Mouse (Mus musculus) retina, adult 2 months (tissue): ENCODE measurements around the gene Nek7.

Experiments
- DNase-seq: peaks from one replicate; pipeline ENCODE4 v3.0.0-alpha.2; 2012; ENCODE audit warnings: low read depth, low spot score

The Nek7 gene

DNA sequence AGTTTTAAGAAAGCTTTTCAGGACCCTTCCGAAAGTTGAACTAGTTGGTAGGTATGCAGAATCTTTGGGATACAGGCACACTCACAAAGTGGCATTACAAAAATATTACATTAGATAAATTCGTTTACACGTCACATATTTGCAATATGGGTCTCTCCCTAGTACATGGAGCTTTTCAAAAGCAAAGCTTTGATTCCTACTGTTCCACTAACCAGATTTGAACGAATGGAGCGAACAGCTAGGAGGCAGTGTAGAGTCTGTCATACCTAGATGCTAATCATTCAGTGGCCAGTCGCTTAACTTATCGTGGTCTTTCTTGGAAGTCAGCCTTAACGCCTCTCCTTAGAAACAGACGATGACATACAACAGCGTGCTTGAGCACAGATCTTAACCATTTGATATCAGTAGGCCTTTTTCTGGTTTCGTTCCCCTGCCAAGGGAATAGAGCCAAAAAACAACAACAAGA, at the start of gene Nek7:
TSS of gene Nek7 (minus strand) at position 146 of the 466 bp plus-strand sequence.
- peak; percentile 34 for DNase-seq

DNA sequence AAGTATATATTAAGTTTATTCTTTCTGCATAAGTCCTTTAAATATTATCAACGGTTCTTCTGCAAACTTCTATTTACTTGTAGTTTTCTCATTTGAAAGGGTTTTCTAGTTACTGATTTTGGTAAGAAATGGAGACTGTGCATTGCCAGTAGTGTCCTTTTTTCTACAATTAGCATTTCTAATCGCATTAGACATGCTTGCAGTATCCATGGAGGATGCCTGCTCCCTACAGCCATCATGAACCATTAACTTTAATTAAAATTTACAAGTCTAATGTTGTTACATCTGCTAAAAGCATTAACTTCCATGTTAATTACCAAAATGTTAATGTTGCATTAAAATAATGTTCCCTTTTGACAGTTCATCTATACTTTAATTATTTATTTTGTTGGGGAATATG, 42.4 kb upstream of the Nek7 start:
- DNase-seq, result no peak

- DNase-seq, result no peak
These were observed 34.3 kb upstream of the Nek7 start for GRCm38 (mm10) chr1:138654212-138654611.

GRCm38 (mm10) chr1:138644991-138645390, 25.1 kb upstream of the Nek7 start:
- no peak for DNase-seq

DNA sequence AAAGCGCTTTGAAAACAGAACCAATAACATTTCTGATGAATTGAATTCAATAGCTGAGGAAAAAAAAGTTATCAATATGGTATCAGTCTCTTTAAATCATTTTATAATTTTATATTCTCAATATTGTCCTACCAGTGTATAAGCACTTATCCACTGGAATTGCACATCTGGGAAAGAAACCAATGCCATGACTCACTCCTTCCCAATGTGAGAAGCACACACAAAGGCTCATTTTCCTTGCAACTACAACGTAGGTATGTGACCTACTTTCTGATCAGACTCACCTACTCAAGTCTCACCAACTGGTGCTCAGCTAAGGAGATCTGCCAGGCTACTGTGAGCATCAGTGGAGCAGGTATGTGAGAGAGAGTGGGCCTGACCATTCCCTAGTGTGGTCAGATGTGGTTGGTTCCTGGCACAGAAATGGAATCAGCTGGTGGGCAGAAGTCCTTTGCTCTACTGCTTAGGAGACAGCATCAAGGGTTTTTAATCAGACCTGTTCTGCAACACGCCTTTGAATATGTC, 23.4 kb upstream of the Nek7 start:
- no peak for DNase-seq

DNA sequence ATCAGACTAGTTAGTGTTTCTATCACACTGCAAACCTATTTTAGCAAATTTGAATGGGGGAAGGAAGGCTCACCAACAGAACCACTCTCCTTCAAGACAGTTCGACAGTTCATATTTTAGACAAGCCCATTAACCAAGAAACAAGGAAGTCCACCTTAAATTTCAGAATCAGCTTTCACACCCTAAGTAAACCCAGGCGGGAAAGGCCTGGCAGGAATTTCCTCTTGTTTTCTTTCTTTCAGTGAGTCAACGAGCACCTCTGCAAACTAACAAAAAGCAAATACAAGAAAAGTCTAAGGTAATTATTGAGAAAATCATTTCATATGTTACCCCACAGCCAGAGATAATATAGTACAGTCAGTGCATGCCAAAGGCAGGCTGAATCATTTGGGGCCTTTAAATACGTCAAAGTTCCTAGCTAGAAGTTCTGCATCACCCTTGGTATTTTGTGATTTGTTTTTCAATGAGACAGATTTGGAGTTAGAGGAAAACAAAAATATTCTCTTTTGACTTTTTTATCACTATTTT, 21.1 kb upstream of the Nek7 start:
- DNase-seq, result no peak

DNA sequence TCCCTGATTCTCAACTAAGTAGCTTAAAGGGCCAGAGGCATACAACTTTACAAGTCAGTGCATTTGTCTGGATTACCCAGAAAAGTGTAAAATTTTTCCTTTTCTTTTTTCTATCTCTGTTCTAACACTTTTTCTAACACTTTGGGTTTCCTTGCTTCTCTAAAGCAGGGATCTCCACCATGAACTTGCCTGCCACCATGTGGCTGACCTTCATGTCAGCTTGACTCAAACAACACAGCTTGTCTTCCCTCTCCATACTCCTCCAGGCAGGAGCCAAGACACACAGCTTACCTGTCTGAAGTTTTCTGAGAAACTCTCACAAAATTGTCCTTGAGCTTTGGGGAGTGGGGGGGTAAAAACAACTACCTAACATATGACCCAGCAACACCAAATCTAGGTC, 17.9 kb upstream of the Nek7 start:
- DNase-seq, result no peak

DNA sequence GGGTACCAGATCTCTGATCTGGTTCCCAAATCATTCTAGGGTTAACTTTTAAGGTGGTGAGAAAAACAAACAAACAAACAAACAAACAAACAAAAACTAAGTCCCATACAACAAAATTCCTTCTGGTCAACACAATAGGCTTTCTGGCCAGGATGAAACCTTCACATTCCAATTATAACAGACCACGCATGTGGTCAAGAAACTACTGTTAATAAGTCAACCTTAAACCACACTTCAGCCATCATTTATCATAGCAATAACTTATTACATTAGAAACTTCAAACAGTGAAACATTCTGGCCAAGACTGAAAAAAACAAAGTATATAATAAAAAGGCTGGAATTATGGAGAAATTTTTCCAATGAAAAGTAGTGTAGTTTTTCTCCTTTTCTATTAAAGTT, 14.6 kb upstream of the Nek7 start:
- DNase-seq, result no peak

DNA sequence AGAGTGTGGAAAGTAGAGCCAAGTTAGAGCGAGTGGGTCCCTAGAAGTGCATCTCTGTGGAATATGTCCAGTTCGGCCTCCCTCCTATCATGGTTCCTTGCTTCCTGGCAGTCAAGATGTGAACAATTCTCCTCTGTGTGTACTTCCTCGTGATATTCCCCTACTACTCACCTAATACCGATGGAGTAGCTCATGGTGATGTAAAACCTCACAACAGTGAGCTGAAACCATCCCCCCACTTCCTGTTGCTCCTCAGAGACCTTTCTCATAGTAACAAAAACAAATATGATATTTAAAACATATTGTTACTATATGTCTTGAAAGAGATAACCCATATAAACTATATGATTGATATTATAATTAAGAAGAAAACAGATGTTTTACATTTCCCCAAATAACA, 9.0 kb upstream of the Nek7 start:
- DNase-seq, result no peak

DNA sequence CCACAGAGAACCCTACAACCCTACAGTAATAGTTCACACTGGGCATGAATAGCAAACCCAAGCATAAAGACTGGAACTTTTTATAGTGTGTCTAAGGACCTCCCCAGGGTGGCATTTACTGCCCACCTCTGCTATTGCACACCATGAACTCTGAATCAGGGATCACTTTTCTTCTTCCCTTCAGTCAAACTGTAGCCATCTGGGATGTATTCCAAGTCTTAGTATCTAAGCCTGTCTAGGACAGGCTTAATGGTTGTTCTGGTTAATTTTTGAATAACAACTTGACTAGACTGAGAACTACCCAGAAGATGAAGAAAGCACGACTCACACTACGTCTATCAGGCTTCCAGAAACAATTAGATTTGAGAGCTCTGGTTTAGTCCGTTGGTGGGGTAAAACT, 8.5 kb upstream of the Nek7 start:
- no peak for DNase-seq

- DNase-seq, result no peak
These were observed 7.9 kb upstream of the Nek7 start for GRCm38 (mm10) chr1:138627804-138628203.

DNA sequence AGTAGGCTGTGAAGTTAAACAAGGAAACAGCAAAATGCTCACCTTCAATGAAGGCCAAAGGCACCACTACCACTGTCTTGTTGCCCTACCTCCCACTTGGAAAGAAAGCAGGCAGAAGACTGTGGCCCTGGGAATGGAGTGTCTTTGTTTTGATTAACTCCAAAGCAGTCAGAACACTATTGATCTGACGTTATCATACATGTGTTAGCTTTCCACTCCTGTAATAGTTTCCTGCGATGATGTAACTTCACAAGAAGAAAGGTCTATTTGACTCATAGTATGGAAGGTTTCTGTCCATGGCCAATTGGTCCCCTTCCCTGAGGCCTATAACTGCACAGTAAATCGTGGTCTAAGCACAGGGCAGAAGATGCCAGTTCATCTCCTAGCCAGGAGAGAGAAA, 6.3 kb upstream of the Nek7 start:
- DNase-seq, result no peak

- no peak for DNase-seq
These were observed 3.9 kb upstream of the Nek7 start for GRCm38 (mm10) chr1:138623870-138624269.

- no peak for DNase-seq
These were observed 2.9 kb upstream of the Nek7 start for GRCm38 (mm10) chr1:138622831-138623230.

GRCm38 (mm10) chr1:138622431-138622830, 2.5 kb upstream of the Nek7 start:
- no peak for DNase-seq

- peak; percentile 82 for DNase-seq
These were observed 598 bp downstream of the Nek7 start for GRCm38 (mm10) chr1:138619114-138619971.

GRCm38 (mm10) chr1:138618012-138618354, 2.0 kb downstream of the Nek7 start:
- peak; percentile 54 for DNase-seq

DNA sequence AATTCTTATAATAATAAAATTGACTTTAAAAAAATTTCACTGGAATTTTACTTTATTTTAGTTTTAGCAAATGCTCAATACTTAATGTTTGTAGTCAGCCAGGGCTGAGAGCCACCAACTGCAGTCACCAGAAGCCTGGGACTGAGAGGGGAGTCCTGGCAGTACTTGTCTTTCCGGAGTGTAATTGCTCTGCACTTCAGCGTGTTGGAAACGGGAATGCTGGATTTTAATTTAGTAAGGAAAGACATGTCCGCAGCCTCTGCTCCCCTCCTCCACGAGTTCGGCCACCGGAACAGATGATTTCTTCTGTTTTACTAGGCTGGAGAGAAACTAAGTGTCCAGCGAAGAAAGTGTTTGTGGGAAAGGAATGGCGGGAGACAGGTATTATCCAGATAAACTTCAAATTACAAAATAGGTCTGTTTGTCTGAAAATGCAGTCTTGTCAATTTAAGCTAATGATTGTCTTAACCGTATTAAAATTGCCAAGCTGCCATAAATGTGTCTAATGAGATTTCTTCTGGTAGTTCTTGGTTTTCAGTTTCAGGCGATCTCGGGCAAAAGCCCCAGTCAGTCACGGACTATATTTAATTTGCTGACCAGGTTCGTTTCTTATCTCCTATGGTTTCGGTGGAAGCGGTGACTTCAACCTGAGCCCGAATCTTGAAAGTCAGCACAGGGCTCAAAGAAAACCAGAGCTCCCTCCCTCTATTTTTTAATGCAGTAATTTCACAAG, 2.5 kb downstream of the Nek7 start:
- no peak for DNase-seq

- no peak for DNase-seq
These were observed 4.6 kb downstream of the Nek7 start for GRCm38 (mm10) chr1:138615388-138615787.

DNA sequence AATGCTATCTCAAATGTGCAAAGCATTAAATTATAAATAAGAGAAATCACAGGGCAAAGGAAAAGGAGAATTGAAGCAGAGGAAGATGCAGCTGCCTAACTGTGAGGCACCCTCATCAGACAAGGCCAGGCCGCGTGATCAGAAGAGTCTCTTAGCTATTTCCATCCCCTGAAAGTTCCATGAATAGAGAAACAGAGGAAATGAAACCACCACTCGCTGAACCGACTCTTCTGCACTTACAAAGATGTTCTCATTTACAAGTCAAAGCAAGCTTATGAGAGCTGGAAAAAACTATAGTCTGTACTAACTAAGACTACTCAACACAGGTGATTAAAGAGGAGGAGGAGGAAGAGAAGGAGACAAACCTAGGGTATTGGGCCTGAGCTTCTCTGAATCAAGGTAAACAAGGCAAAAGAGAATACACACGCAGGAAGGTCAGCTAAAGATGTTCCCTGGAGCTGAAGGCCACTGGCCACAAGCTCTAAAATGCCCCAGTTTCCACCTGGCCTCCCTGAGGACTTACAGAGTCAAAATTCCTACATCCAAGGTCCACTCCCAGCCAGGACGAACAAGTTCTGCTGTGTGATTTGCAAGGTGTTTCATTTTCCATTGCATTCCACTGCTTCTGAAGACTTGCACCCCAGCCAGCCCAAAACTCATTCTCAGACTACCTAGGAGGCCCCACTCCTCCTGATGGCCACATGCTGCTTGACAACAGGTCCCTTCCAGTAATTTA, 5.2 kb downstream of the Nek7 start:
- DNase-seq, result no peak

DNA sequence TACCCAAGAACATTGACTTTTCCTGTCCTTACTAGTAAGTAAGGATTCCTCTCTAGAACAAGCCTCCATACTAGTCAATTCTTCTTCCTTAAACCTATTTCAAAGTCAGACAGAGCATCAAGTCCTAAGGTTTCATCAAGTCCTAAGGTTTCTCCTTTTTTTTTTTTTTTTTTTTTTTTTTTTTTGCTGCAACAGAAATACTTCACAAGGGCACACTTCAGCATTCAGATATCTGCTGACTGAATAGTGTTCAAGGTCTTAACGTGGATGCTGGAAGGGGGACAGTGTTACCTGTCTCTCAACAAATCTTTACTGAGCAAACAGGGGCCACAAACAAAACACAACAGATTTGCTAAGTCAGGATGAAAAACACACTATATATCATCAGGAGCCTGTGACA, 7.8 kb downstream of the Nek7 start:
- DNase-seq, result no peak

DNA sequence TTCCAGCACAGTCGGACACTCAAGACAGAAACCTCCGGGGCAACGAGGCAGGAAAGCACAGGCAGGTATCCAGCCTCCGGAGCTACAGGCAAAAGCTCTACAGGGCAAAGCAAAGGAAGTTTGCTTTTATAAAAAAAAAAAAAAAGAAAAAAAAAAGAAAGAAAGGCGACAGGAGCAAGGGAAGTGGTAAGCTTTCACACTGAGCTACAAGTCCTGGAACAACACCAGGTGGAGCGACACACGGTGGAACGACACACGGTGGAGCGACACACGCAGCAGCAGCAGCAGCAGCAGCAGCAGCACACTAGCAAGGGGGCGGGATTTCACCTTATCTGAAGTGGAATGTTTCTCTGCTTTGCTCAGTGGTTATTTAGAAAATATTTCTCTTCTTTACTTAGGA, 10.8 kb downstream of the Nek7 start:
- no peak for DNase-seq
